Comparison of ENCODE assay signal across 17 mouse cellular contexts in the genomic region with DNA sequence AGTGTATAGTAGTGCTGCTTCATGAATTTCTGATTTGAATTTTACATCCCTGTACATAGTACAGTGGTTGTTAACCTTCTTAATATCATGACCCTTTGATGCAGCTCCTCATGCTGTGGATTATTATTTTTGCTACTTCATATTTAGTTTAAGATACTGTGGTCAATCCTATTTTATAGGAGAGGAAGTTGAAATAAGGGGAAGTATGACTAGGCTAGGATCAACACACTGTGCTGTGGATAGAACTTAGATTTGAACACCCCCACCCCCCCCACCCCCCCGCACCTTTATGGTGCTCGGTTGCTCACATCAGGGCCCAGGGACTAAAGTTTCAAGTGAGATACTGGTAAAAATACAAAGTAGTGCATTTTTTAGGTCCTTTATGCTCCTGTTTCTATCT. TPM values are rescaled to one million over a fixed set of nuclear protein-coding genes. Genes with fewer than 3 reads are reported as not detected.
DNase-seq lines count a peak whose midpoint lies in the region; ATAC-seq lines count a peak whose summit lies in the region.
"Had no signal": no experiment of that assay in that cellular context is flagged by ENCODE, and none has a peak within 500 bp of the region (broad histone marks: within the 10 kb centered on the region; RNA-seq: fewer than 3 reads in every experiment).

No protein-coding gene starts in this region.

- DNase-seq in MEL-GATA-1-ER (ENCODE audit: extremely low read depth, low read depth), result peak; percentile 11
- DNase-seq in cerebellum, adult 18-20 months, result no peak
- DNase-seq in gastrocnemius, postnatal 14 days, result no peak
- DNase-seq in spleen, adult 12 weeks (ENCODE audit: low spot score), result no peak
- DNase-seq: adrenal gland, postnatal 10 days; cerebellum, adult 11-12 months; cerebellum, adult 9-11 months; gastrocnemius, postnatal 36 days; heart, adult 11 months; kidney, adult 11 months had no signal

- peak; percentile 92 for ATAC-seq in granulocyte monocyte progenitor cell, adult 5-6 weeks (replicated peaks; ENCODE audit: poor library complexity, severe bottlenecking)
- peak; percentile 68 for ATAC-seq in megakaryocyte progenitor cell, adult 5-6 weeks (replicated peaks; ENCODE audit: poor library complexity)
- no peak for ATAC-seq in CD4-positive, CD25-positive, alpha-beta regulatory T cell, adult 4 months
- ATAC-seq: forebrain, embryonic 15.5 days; hindbrain, embryonic 16.5 days; intestine, embryonic 15.5 days; Patski had no signal

- intact Hi-C loops in gastrocnemius, postnatal 14 days (cut with DNase I; ENCODE audit: low total_unique reads), result no loop called here

RNA-seq across cellular contexts. Expression of a gene that starts 58.7 kb away (rescaled TPM):
- total RNA-seq in granulocyte monocyte progenitor cell, adult 5-6 weeks (2014; fragmentation: Nextera tagmentation), result 81.8 and 118 TPM in 2 replicates
- total RNA-seq in granulocyte monocyte progenitor cell, adult 5-6 weeks (2017), result 137 and 141 TPM in 2 replicates
- total RNA-seq in megakaryocyte progenitor cell, adult 5-6 weeks (2015), result 154 and 155 TPM in 2 replicates
- 129 and 134 TPM in 2 replicates for total RNA-seq in megakaryocyte progenitor cell, adult 5-6 weeks (2017)
- total RNA-seq in gastrocnemius, postnatal 14 days (2021), result 100 to 1,000 TPM; 107 to 109 TPM
- polyA plus RNA-seq in CD4-positive, CD25-positive, alpha-beta regulatory T cell, adult 4 months (2017; shearing (Covaris generic)), result 10 to 100 TPM; 16.2 to 18.0 TPM
